Mouse (Mus musculus): ENCODE results near the gene Col4a3bp. TPM values are rescaled to one million over a fixed set of nuclear protein-coding genes. Genes with fewer than 3 reads are reported as not detected.
A peak's percentile ranks its signal among the peaks of the same experiment; 100 is the strongest.

The Col4a3bp gene
- polyA plus RNA-seq, 1 experiment, result 63.0 TPM

DNA sequence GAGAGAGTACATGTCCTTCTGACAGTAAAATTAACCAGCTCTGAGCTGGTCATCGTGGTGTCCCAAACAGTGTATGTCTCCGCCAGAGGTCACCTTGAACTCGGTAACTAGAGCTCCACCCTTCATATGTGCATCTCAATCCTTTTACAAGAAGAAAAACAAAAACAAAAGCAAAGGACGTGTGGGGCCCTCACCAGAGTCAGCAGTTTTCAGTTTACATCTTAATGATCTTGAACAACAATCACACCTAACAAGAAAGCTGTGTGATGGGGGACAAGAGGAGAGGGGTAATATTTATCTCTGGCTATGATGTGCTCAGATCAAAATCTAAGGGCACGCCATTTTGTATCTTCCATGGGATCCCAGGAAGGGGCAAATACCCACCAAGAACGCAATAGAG lies 133.3 kb downstream of the Col4a3bp start:
- Histone ChIP-seq H3K27ac (ENCODE audit: insufficient read depth, low read depth, low read length) (no peak overlapping the region), H3K4me3 (ENCODE audit: insufficient read depth, low read length) (no peak overlapping the region), H3K4me1 (ENCODE audit: control insufficient read depth, insufficient read depth, low read length) (peaks cover 17% of the 10 kb centered on the region)
- TF ChIP-seq POLR2A (IDR thresholded peaks at IDR 0.05; ENCODE audit: borderline replicate concordance, low read depth, low read length) (no peak), CTCF (IDR thresholded peaks at IDR 0.05; ENCODE audit: low read depth, low read length) (no peak)

DNA sequence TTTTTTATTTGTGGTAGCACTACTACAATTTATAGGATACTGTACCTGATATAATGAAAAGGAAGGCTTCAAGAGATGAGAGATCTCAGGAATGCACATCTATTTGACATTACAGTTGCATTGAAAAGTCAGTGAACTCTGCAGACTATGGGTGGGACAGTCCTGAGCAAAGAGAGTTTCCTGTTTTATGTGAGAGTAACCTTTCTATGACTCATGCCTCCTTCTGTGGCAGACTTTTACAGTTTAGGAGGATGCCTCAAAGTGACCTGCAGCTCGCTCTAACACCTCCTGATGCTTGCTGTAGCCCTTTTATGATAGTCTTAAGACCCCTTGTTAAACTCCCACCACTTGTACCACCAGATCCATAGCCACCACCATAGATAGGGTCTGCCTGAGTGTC lies 134.7 kb downstream of the Col4a3bp start:
- no peak overlapping the region for H3K4me3 ChIP-seq (ENCODE audit: insufficient read depth, low read length)
- peaks cover 17% of the 10 kb centered on the region for H3K4me1 ChIP-seq (ENCODE audit: control insufficient read depth, insufficient read depth, low read length)
- no peak overlapping the region for H3K27ac ChIP-seq (ENCODE audit: insufficient read depth, low read depth, low read length)
- TF ChIP-seq CTCF (IDR thresholded peaks at IDR 0.05; ENCODE audit: low read depth, low read length) (no peak), POLR2A (IDR thresholded peaks at IDR 0.05; ENCODE audit: borderline replicate concordance, low read depth, low read length) (no peak)

DNA sequence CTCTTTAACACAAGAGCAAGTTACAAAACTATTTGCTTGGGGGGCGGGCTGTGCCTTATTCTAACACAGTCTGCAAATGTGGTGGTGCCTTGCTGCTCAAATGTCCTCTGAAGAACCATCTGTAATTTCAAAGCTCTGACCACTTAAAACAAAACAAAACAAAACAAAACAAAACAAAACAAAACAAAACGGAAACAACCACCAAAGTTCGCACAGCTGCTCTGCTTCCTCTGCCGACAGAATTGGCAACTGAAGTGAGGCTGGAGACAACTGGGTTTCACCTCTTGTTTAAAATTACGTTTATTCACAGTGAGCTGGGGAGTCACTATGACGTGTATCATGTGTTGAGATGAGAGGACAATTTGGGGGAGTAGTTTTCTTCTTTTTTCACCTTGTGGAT lies 136.2 kb downstream of the Col4a3bp start:
- no peak for TF ChIP-seq POLR2A (IDR thresholded peaks at IDR 0.05; ENCODE audit: borderline replicate concordance, low read depth, low read length)
- no peak for TF ChIP-seq CTCF (IDR thresholded peaks at IDR 0.05; ENCODE audit: low read depth, low read length)

DNA sequence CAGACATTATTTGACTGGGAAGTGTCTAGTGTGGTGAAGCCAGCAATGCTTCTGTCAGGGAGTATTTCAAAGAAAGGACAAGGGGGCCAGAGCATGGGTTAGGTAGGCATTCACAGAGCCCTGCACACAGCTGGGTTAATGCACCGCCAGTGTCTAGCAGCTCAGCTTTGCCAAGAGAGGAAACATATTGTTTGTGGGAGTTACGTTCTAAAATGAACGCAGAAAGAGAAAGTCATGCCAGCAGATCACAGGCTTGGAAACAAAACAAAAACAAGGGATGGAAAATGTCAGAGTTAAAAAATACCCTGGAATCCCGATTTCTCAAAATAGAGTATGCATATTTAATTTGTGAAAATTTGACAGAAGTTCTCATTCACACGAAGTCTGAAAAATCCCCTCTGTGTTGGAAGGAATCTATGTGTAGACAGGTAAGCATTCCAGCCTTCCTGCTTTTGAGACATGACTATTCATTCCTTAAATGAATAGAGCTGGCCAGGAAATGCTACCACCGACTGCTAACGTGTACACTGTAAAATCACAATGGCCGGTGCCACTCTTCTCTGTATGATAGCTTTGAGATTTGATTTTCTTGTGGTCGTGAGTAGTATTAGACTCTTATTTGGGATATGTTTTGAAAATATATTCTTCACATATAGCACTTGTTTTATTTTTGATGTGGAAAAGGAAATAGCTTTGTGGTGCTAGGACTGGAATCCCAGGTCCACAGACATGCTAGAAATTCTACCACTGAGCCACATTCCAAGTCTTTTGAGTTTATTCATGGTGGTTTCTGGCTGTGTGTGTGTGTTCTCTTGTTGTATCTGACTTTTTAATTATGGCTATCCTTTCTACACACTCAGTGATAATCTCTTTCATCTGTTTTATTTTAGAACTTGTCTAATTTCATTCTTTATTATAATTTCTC lies 138.0 kb downstream of the Col4a3bp start:
- H3K27ac ChIP-seq (ENCODE audit: insufficient read depth, low read depth, low read length), result no peak overlapping the region
- peaks cover 17% of the 10 kb centered on the region for H3K4me1 ChIP-seq (ENCODE audit: control insufficient read depth, insufficient read depth, low read length)
- TF ChIP-seq CTCF (IDR thresholded peaks at IDR 0.05; ENCODE audit: low read depth, low read length) (no peak), POLR2A (IDR thresholded peaks at IDR 0.05; ENCODE audit: borderline replicate concordance, low read depth, low read length) (no peak)
- no peak overlapping the region for H3K4me3 ChIP-seq (ENCODE audit: insufficient read depth, low read length)

More for the DNA sequence above, 136.2 kb downstream of the Col4a3bp start:
- Histone ChIP-seq H3K27ac (ENCODE audit: insufficient read depth, low read depth, low read length) (no peak overlapping the region), H3K4me1 (ENCODE audit: control insufficient read depth, insufficient read depth, low read length) (peaks cover 17% of the 10 kb centered on the region), H3K4me3 (ENCODE audit: insufficient read depth, low read length) (no peak overlapping the region)

DNA sequence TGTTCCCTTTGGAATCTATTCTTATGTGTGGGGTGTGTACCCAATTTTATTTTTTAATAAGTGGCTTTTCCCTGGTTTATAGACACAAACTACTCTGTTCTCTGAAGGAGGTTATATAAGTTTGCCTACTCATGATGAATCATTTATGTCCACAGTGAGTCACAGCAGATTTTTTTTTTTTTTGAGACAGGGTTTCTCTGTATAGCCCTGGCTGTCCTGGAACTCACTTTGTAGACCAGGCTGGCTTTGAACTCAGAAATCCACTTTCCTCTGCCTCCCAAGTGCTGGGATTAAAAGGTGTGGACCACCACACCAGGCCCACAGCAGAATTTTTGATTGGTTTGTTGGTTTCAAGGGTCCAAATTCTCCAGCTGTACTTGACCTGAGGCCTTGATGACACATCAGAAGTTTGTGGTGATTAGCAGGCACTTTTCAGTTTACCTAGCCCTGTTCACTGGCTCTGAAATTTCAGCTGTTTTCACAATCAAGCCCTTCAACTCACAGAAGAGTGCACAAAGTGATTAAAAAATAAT lies 138.7 kb downstream of the Col4a3bp start:
- Histone ChIP-seq H3K4me3 (ENCODE audit: insufficient read depth, low read length) (no peak overlapping the region), H3K27ac (ENCODE audit: insufficient read depth, low read depth, low read length) (0 out of 2 replicates have a peak overlapping the region, but pooled peaks have one; percentile 22), H3K4me1 (ENCODE audit: control insufficient read depth, insufficient read depth, low read length) (peaks cover 17% of the 10 kb centered on the region)
- TF ChIP-seq CTCF (IDR thresholded peaks at IDR 0.05; ENCODE audit: low read depth, low read length) (no peak), POLR2A (IDR thresholded peaks at IDR 0.05; ENCODE audit: borderline replicate concordance, low read depth, low read length) (no peak)

DNA sequence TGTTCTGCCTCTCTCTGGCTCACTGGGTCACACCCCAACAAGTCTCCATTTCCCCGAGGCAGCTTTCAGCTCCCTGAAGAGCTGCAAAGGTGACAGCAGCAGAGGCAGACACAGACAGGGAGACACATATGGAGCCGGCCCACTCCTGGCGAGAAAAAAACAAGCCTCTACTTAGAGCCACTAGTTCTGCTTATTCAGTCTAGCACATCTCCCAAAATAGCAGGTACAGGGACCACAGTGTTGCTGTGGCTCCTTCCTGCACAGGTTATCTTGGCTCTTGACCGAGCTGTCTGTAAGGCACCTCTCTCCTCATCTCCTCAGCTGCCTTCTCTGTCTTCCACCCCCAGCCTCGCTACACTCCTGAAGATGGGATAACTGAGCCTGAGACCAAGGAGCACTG lies 142.4 kb downstream of the Col4a3bp start:
- TF ChIP-seq POLR2A (IDR thresholded peaks at IDR 0.05; ENCODE audit: borderline replicate concordance, low read depth, low read length) (no peak), CTCF (IDR thresholded peaks at IDR 0.05; ENCODE audit: low read depth, low read length) (no peak)
- H3K4me1 ChIP-seq (ENCODE audit: control insufficient read depth, insufficient read depth, low read length), result peaks cover 25% of the 10 kb centered on the region
- no peak overlapping the region for H3K4me3 ChIP-seq (ENCODE audit: insufficient read depth, low read length)
- no peak overlapping the region for H3K27ac ChIP-seq (ENCODE audit: insufficient read depth, low read depth, low read length)

DNA sequence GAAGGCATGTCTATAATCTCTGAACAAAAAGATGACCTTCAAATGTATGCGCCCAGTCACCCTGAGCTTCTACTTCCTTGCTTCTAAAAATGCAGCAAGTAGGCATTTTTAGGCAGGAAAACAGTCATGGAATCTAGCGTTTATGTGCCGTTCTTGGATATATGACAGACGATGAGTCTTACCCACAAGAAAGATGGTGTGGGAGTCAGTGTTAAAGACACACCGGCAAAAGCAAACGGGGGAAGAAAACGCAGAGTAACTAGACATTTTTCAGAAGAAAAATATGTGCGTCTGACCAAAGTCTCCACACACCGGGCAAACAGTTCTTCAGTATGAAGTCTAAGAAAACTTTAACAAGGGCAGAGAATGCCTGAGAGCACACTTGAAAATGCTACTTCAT lies 144.8 kb downstream of the Col4a3bp start:
- H3K27ac ChIP-seq (ENCODE audit: insufficient read depth, low read depth, low read length), result no peak overlapping the region
- no peak overlapping the region for H3K4me3 ChIP-seq (ENCODE audit: insufficient read depth, low read length)
- H3K4me1 ChIP-seq (ENCODE audit: control insufficient read depth, insufficient read depth, low read length), result peaks cover 10% of the 10 kb centered on the region
- no peak for TF ChIP-seq POLR2A (IDR thresholded peaks at IDR 0.05; ENCODE audit: borderline replicate concordance, low read depth, low read length)
- TF ChIP-seq CTCF (IDR thresholded peaks at IDR 0.05; ENCODE audit: low read depth, low read length), result no peak

Other genes with a start within 250 kb of the Col4a3bp start
- gene Poc5, start 154.3 kb upstream of the Col4a3bp start, polyA plus RNA-seq (2012; ENCODE audit: insufficient read depth, insufficient read length, missing spikeins), result 10.6 and 16.8 TPM in 2 replicates
- not detected in 2 replicates for gene Ankdd1b, start 71.4 kb upstream of the Col4a3bp start, polyA plus RNA-seq (2012; ENCODE audit: insufficient read depth, insufficient read length, missing spikeins)
- gene Gm17622, start 51.9 kb upstream of the Col4a3bp start, polyA plus RNA-seq (2012; ENCODE audit: insufficient read depth, insufficient read length, missing spikeins), result not detected in 2 replicates
- gene Polk, start within 50 bp of the Col4a3bp start, polyA plus RNA-seq (2012; ENCODE audit: insufficient read depth, insufficient read length, missing spikeins), result 13.2 and 18.4 TPM in 2 replicates
- gene Hmgcr, start 128.3 kb downstream of the Col4a3bp start, polyA plus RNA-seq (2012; ENCODE audit: insufficient read depth, insufficient read length, missing spikeins), result 19.5 and 26.5 TPM in 2 replicates
- gene Ankrd31, start 205.7 kb downstream of the Col4a3bp start, polyA plus RNA-seq (2012; ENCODE audit: insufficient read depth, insufficient read length, missing spikeins), result not detected in 2 replicates